Mouse (Mus musculus) Patski (cell line): Measurements from ENCODE around the gene Usp46. TPM values are rescaled to one million over a fixed set of nuclear protein-coding genes. Genes with fewer than 3 reads are reported as not detected.
"Not testable (repeated sequence)": the region's sequence is repeated elsewhere in the genome, so short reads cannot be mapped to it uniquely, and the experiment has no call there.

ENCODE experiments used
- ATAC-seq: fragments of 100-300 bp; one replicate; pipeline ENCODE4 v1.8.0; 2021
- CTCF ChIA-PET: fragments of 350-600 bp; sonication (Branson Sonifier 250); formaldehyde crosslinking; loops from one replicate; lab custom pipeline; 2022; ENCODE audit warnings: inconsistent platforms; lab: Charles Lee
- POLR2A ChIA-PET: fragments of 350-600 bp; sonication (Branson Sonifier 250); formaldehyde crosslinking; loops from one replicate; lab custom pipeline; 2022; ENCODE audit warnings: antibody characterized with exemption, inconsistent platforms; lab: Charles Lee
- DNase-seq: peaks from one replicate; pipeline ENCODE4 v3.0.0-alpha.2; 2011; ENCODE audit warnings: low read depth, low spot score
- H3K27me3 ChIP-seq: fragments of 371-371 bp; one replicate; pipeline ENCODE4 v1.5.1; 2021
- CTCF ChIP-seq: fragments of 100-300 bp; IDR thresholded peaks from one replicate; pipeline ENCODE4 v1.5.1; 2021
- in situ Hi-C: fragments of 300-500 bp; cut with MboI; formaldehyde crosslinking; loops from 3 replicates; pipeline ENCODE4 v1.11.1; 2018; ENCODE audit warnings: low pct_unique_long_range_greater_than_20kb, mixed read lengths
- polyA plus RNA-seq: library from polyadenylated mRNA; unstranded; gene quantifications from one replicate; pipeline ENCODE4 v1.2.3, GENCODE M21; 2021

The Usp46 gene
- polyA plus RNA-seq, 1 experiment from 2014 or later = 21.0 TPM

DNA sequence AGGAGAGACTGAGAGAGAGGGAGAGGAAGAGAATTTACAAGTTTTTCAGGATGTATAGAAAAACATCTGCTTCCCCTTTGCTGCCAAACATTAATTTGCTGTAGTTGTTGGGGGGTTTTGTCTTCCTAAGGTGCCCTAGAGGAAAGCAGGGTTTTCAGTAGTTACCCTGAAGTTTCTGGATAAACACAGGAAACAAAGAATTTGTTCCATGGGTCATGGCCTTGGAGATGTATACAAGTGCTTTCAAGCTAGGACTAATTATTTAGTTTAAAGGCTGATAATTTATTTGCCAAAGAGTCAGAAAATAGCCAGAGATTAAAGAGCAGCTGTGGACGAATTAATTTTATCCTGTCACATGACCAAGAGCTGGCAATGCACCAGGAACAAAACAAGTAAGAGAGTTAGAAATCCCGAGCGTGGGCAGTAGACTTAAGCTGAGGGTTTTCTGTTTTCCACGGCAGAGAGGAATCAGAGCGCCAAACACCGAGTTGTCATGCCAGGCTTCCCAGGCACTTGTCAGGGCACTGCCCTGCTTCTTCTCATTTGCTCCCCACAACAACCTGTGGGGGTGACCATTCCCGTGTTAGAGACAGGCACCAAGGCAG, 98.1 kb downstream of the Usp46 start:
- DNase-seq (no peak), ATAC-seq (no peak)
- POLR2A ChIA-PET = no interaction called here
- in situ Hi-C loops = no loop called here
- TF ChIP-seq CTCF = no peak
- H3K27me3 ChIP-seq = no peaks in the 10 kb centered on the region
- CTCF ChIA-PET = no interaction called here

DNA sequence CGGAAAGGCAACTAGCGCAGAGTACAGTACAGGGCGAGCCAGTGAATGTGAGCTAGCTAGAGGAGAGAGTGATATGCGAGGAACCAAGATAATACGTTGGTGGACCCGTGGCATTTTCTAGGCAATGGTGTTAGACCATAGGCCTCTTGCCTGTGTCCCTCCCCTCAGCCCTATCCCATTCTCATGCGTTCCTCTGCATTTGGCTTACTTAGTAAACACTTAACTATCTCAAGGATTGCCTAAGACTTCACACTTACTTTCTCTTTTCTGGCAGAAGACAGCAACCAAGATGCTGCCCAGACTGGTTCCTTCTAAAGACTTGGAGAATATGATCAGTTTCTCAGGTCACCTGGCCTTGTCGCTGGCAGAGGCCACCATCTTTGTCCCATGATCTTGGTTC, 98.9 kb downstream of the Usp46 start:
- ChIA-PET POLR2A (no interaction called here), CTCF (no interaction called here)
- H3K27me3 ChIP-seq = no peaks in the 10 kb centered on the region
- in situ Hi-C loops = no loop called here
- ATAC-seq = no peak
- no peak for DNase-seq
- TF ChIP-seq CTCF = no peak

DNA sequence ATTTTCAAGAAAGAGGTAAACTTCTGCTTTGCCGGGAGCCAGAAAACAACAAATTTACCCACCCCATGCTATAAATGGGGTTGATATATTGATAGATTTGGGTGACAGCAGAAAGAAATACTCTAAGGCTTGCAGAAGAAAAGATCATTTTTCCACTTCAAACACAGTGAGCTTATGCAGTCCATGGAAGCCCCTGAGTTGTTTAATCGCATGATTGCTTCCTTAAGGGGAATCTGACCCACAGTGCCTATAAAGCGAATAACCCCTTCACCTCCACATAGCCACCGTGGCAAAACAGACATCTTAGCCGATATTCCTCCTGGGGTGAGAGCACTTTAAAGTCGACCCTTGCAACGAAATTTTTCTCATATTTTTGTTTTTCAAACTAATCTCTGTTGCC, 108.5 kb downstream of the Usp46 start:
- ATAC-seq (no peak), DNase-seq (no peak)
- no peak for TF ChIP-seq CTCF
- ChIA-PET CTCF (interaction anchor here (1.3 kb wide), 1 partner anchor 1185 kb away, joined by 3 read pairs; no protein-coding TSS in a partner anchor), POLR2A (no interaction called here)
- no peaks in the 10 kb centered on the region for H3K27me3 ChIP-seq
- in situ Hi-C loops = no loop called here

DNA sequence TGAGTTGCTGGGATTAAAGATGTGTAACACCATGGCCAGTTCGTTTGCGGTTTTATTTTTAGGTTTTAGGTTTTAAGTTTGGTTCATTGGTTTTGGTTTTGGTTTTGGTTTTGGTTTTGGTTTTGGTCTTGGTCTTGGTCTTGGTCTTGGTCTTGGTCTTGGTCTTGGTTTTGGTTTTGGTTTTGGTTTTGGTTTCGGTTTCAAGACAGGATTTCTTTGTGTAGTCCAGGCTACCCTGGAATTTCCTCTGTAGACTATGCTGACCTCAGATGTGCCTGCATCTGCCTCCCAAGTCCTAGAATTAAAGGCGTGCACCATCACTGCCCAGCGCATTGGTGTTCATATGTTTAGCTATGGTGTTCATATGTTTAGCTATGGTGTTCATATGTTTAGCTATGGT, 109.6 kb downstream of the Usp46 start:
- DNase-seq, H3K27me3 ChIP-seq, POLR2A ChIA-PET, ATAC-seq, in situ Hi-C loops: not testable (repeated sequence)
- CTCF ChIA-PET = interaction anchor here (2.1 kb wide), 1 partner anchor 35 kb away, joined by 5 read pairs; no protein-coding TSS in a partner anchor

DNA sequence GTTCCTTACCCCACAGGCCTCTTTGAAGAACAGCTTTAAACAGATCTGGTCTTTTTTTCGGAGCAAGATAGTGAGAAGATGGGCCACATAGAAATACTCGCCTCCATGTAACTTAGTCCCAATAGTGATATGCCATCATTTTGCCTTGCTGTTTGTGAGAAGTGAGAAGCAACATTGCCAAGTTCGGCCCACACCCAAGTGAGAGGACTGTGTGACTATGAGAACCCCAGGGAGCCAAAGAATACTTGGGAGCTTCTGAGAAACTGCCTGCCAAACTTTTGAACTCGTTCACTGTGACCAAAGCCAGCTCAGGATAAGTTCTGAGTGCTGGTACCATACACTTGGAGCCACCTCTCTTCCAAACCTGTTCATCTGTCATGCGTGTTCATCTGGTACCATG, 110.1 kb downstream of the Usp46 start:
- ChIA-PET CTCF (interaction anchor here (0.9 to 2.1 kb wide), 2 partner anchors 35 to 320 kb away, joined by 3 to 5 read pairs; no protein-coding TSS in a partner anchor), POLR2A (no interaction called here)
- ATAC-seq (no peak), DNase-seq (no peak)
- in situ Hi-C loops = no loop called here
- no peaks in the 10 kb centered on the region for H3K27me3 ChIP-seq
- no peak for TF ChIP-seq CTCF

- DNase-seq = no peak
- in situ Hi-C loops = no loop called here
- TF ChIP-seq CTCF = no peak
- CTCF ChIA-PET = no interaction called here
- ATAC-seq = no peak
- H3K27me3 ChIP-seq = no peaks in the 10 kb centered on the region
- POLR2A ChIA-PET = no interaction called here
Observed at GRCm38 (mm10) chr5:73955691-73956090, 112.5 kb downstream of the Usp46 start.

DNA sequence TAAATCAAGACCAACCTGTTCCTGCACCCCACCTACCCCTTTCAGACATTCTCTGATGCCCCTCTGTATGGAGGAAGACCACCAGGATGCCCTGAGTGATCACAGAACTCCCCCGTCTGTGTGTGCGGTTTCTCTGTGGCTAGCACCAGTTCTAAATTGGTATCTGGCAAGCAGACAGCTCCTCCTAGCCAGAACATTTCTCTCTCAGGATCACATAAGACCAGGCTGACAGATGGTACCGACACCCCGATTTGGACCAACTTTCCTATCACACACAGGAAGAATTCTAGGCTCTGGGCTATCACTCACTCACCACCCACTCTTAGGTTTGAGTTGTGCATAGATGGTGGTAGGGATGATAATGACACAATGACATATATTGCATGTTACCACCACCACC, 113.2 kb downstream of the Usp46 start:
- POLR2A ChIA-PET = no interaction called here
- DNase-seq (no peak), ATAC-seq (no peak)
- in situ Hi-C loops = no loop called here
- H3K27me3 ChIP-seq = no peaks in the 10 kb centered on the region
- CTCF ChIA-PET = no interaction called here
- no peak for TF ChIP-seq CTCF

- no peak for DNase-seq
- TF ChIP-seq CTCF = no peak
- no peaks in the 10 kb centered on the region for H3K27me3 ChIP-seq
- POLR2A ChIA-PET = no interaction called here
- in situ Hi-C loops = no loop called here
- no peak for ATAC-seq
- CTCF ChIA-PET = no interaction called here
Observed at GRCm38 (mm10) chr5:73953066-73953614, 115.1 kb downstream of the Usp46 start.

GRCm38 (mm10) chr5:73951649-73952000, 116.6 kb downstream of the Usp46 start:
- POLR2A ChIA-PET = no interaction called here
- in situ Hi-C loops = no loop called here
- no peak for ATAC-seq
- CTCF ChIA-PET = interaction anchor here (1.0 kb wide), 1 partner anchor 332 kb away, joined by 4 read pairs; no protein-coding TSS in a partner anchor
- DNase-seq = no peak
- H3K27me3 ChIP-seq = no peaks in the 10 kb centered on the region
- TF ChIP-seq CTCF = no peak

- no peak for ATAC-seq
- no peak for TF ChIP-seq CTCF
- DNase-seq = no peak
- POLR2A ChIA-PET = no interaction called here
- H3K27me3 ChIP-seq = no peaks in the 10 kb centered on the region
- in situ Hi-C loops = no loop called here
- CTCF ChIA-PET = interaction anchor here (1.0 kb wide), 1 partner anchor 333 kb away, joined by 4 read pairs; no protein-coding TSS in a partner anchor
Observed at GRCm38 (mm10) chr5:73950809-73951648, 117.2 kb downstream of the Usp46 start.

Other genes with a start within 250 kb of the Usp46 start
- 8.0 TPM for gene Rasl11b, start 126.9 kb upstream of the Usp46 start, polyA plus RNA-seq